Mouse (Mus musculus) midbrain, embryonic 15.5 days (tissue): ENCODE data around the gene Nsmce3. TPM values are rescaled to one million over a fixed set of nuclear protein-coding genes. Genes with fewer than 3 reads are reported as not detected.

Experiments
- ATAC-seq: fragments of 200-750 bp; cut with Nextera tagmentation; replicated peaks from 2 replicates; pipeline ENCODE4 v1.8.0; 2017; ENCODE audit warnings: moderate TSS enrichment
- H3K27ac ChIP-seq: fragments of 300-500 bp; sonication (generic); 2 replicates; pipeline ENCODE4 v1.5.1; 2015; ENCODE audit warnings: mild to moderate bottlenecking, inconsistent platforms
- H3K27me3 ChIP-seq: fragments of 300-500 bp; sonication (generic); replicated peaks from 2 replicates; pipeline ENCODE4 v1.6.1; 2015; ENCODE audit warnings: inconsistent platforms
- H3K36me3 ChIP-seq: fragments of 300-500 bp; sonication (generic); replicated peaks from 2 replicates; pipeline ENCODE4 v1.6.1; 2015; ENCODE audit warnings: inconsistent platforms
- H3K4me1 ChIP-seq: fragments of 300-500 bp; sonication (generic); 2 replicates; pipeline ENCODE4 v1.6.1; 2015; ENCODE audit warnings: inconsistent platforms
- H3K4me2 ChIP-seq: fragments of 300-500 bp; sonication (generic); 2 replicates; pipeline ENCODE4 v1.6.1; 2015; ENCODE audit warnings: inconsistent platforms, mild to moderate bottlenecking, moderate library complexity
- H3K4me3 ChIP-seq: fragments of 300-500 bp; sonication (generic); 2 replicates; pipeline ENCODE4 v1.5.1; 2015; ENCODE audit warnings: mild to moderate bottlenecking, inconsistent platforms
- H3K9ac ChIP-seq: fragments of 300-500 bp; sonication (generic); 2 replicates; pipeline ENCODE4 v1.6.1; 2015; ENCODE audit warnings: mild to moderate bottlenecking, inconsistent platforms
- H3K9me3 ChIP-seq: fragments of 300-500 bp; sonication (generic); 2 replicates; pipeline ENCODE4 v1.6.1; 2016; ENCODE audit warnings: inconsistent platforms
- WGBS: fragments of 180-500 bp; shearing (Covaris S2); methylation state at CpG from one replicate; pipeline ENCODE4 v1.1.7; 2015; ENCODE audit warnings: mixed read lengths; 5-methylcytosine and 5-hydroxymethylcytosine counted together
- polyA plus RNA-seq: library from polyadenylated mRNA; unstranded; fragments of >200 nt; fragmentation: Nextera tagmentation; extraction: Ambion mirVana; gene quantifications from 2 replicates; pipeline ENCODE4 v1.2.1, GENCODE M21; 2015

The Nsmce3 gene
- polyA plus RNA-seq, 1 experiment from 2014 or later = 10.5 TPM

GRCm38 (mm10) chr7:64889919-64890318 is 17.1 kb upstream of the Nsmce3 start:
- ATAC-seq = no peak
- H3K4me2 ChIP-seq = no peak overlapping the region
- 81% methylated on average over 9 of the region's 9 CpGs for WGBS

GRCm38 (mm10) chr7:64884187-64884862 is 11.5 kb upstream of the Nsmce3 start:
- WGBS = 61% methylated on average over 11 of the region's 11 CpGs
- Histone ChIP-seq H3K9ac (no peak overlapping the region), H3K36me3 (no peaks in the 10 kb centered on the region), H3K27ac (peak overlapping the region; percentile 27; the same call in 1 of the 2 replicates), H3K9me3 (no peaks in the 10 kb centered on the region), H3K4me2 (no peak overlapping the region), H3K4me3 (no peak overlapping the region), H3K4me1 (peaks cover 5% of the 10 kb centered on the region; the same call in 1 of the 2 replicates), H3K27me3 (no peaks in the 10 kb centered on the region)
- peak; percentile 30; the same call in 1 of the 2 replicates for ATAC-seq

More at GRCm38 (mm10) chr7:64889919-64890318, 17.1 kb upstream of the Nsmce3 start:
- Histone ChIP-seq H3K27ac (no peak overlapping the region), H3K36me3 (no peaks in the 10 kb centered on the region), H3K9me3 (no peaks in the 10 kb centered on the region), H3K4me3 (no peak overlapping the region), H3K4me1 (no peaks in the 10 kb centered on the region), H3K9ac (no peak overlapping the region), H3K27me3 (no peaks in the 10 kb centered on the region)

- ATAC-seq = no peak
- H3K4me2 ChIP-seq = no peak overlapping the region
- peaks cover 5% of the 10 kb centered on the region; the same call in 1 of the 2 replicates for H3K4me1 ChIP-seq
- no peak overlapping the region for H3K4me3 ChIP-seq
- no peaks in the 10 kb centered on the region for H3K27me3 ChIP-seq
- H3K36me3 ChIP-seq = no peaks in the 10 kb centered on the region
- no peak overlapping the region for H3K9ac ChIP-seq
- H3K9me3 ChIP-seq = no peaks in the 10 kb centered on the region
- no peak overlapping the region for H3K27ac ChIP-seq
- WGBS = 68% methylated on average over 6 of the region's 6 CpGs
Observed at GRCm38 (mm10) chr7:64882243-64882642, 9.4 kb upstream of the Nsmce3 start.

- WGBS = 83% methylated on average over 7 of the region's 7 CpGs
- ATAC-seq = no peak
- no peaks in the 10 kb centered on the region for H3K36me3 ChIP-seq
- no peak overlapping the region for H3K27ac ChIP-seq
- no peaks in the 10 kb centered on the region for H3K9me3 ChIP-seq
- no peak overlapping the region for H3K4me2 ChIP-seq
- peaks cover 5% of the 10 kb centered on the region; the same call in 1 of the 2 replicates for H3K4me1 ChIP-seq
- H3K27me3 ChIP-seq = no peaks in the 10 kb centered on the region
- H3K9ac ChIP-seq = no peak overlapping the region
- no peak overlapping the region for H3K4me3 ChIP-seq
Observed at GRCm38 (mm10) chr7:64881387-64881786, 8.6 kb upstream of the Nsmce3 start.

- no peak overlapping the region for H3K4me3 ChIP-seq
- no peak for ATAC-seq
- no peak overlapping the region for H3K27ac ChIP-seq
- H3K4me1 ChIP-seq = peaks cover 5% of the 10 kb centered on the region; the same call in 1 of the 2 replicates
- no peaks in the 10 kb centered on the region for H3K36me3 ChIP-seq
- H3K4me2 ChIP-seq = no peak overlapping the region
- H3K27me3 ChIP-seq = no peaks in the 10 kb centered on the region
- no peak overlapping the region for H3K9ac ChIP-seq
- 90% methylated on average over 5 of the region's 5 CpGs for WGBS
- H3K9me3 ChIP-seq = no peaks in the 10 kb centered on the region
Observed at GRCm38 (mm10) chr7:64880415-64880814, 7.6 kb upstream of the Nsmce3 start.

- no peak for ATAC-seq
- H3K4me1 ChIP-seq = peaks cover 15% of the 10 kb centered on the region
Observed at GRCm38 (mm10) chr7:64874941-64875340, 2.1 kb upstream of the Nsmce3 start.

GRCm38 (mm10) chr7:64873266-64873665 is 469 bp upstream of the Nsmce3 start:
- ATAC-seq = peak; percentile 0; the same call in 1 of the 2 replicates

More at GRCm38 (mm10) chr7:64874941-64875340, 2.1 kb upstream of the Nsmce3 start:
- Histone ChIP-seq H3K9me3 (no peaks in the 10 kb centered on the region), H3K4me3 (no peak overlapping the region), H3K4me2 (no peak overlapping the region), H3K9ac (no peak overlapping the region), H3K36me3 (no peaks in the 10 kb centered on the region), H3K27ac (no peak overlapping the region), H3K27me3 (no peaks in the 10 kb centered on the region)
- WGBS = 87% methylated on average over 4 of the region's 4 CpGs

GRCm38 (mm10) chr7:64871987-64872742 is 632 bp downstream of the Nsmce3 start:
- peaks cover 31% of the 10 kb centered on the region for H3K4me1 ChIP-seq
- H3K27ac ChIP-seq = peak overlapping the region; percentile 97
- peak; percentile 76; the same call in 1 of the 2 replicates for ATAC-seq
- H3K9ac ChIP-seq = peak overlapping the region; percentile 99
- WGBS = 1% methylated on average over 33 of the region's 33 CpGs
- peak overlapping the region; percentile 70 for H3K4me2 ChIP-seq
- no peaks in the 10 kb centered on the region for H3K27me3 ChIP-seq
- no peaks in the 10 kb centered on the region for H3K36me3 ChIP-seq
- H3K9me3 ChIP-seq = no peaks in the 10 kb centered on the region
- H3K4me3 ChIP-seq = peak overlapping the region; percentile 99

More at GRCm38 (mm10) chr7:64873266-64873665, 469 bp upstream of the Nsmce3 start:
- peak overlapping the region; percentile 70 for H3K4me2 ChIP-seq
- peak overlapping the region; percentile 97 for H3K27ac ChIP-seq
- H3K9ac ChIP-seq = peak overlapping the region; percentile 33; the same call in 1 of the 2 replicates
- no peaks in the 10 kb centered on the region for H3K36me3 ChIP-seq
- H3K27me3 ChIP-seq = no peaks in the 10 kb centered on the region
- peaks cover 31% of the 10 kb centered on the region for H3K4me1 ChIP-seq
- H3K4me3 ChIP-seq = peak overlapping the region; percentile 99
- WGBS = 34% methylated on average over 11 of the region's 11 CpGs
- no peaks in the 10 kb centered on the region for H3K9me3 ChIP-seq

- no peak overlapping the region for H3K9ac ChIP-seq
- no peaks in the 10 kb centered on the region for H3K9me3 ChIP-seq
- no peaks in the 10 kb centered on the region for H3K36me3 ChIP-seq
- H3K4me1 ChIP-seq = peaks cover 31% of the 10 kb centered on the region
- H3K4me3 ChIP-seq = no peak overlapping the region
- no peaks in the 10 kb centered on the region for H3K27me3 ChIP-seq
- 90% methylated on average over 6 of the region's 6 CpGs for WGBS
- H3K27ac ChIP-seq = no peak overlapping the region
- no peak for ATAC-seq
- 0 out of 2 replicates have a peak overlapping the region, but pooled peaks have one; percentile 70 for H3K4me2 ChIP-seq
Observed at GRCm38 (mm10) chr7:64869549-64870065, 3.2 kb downstream of the Nsmce3 start.

GRCm38 (mm10) chr7:64863538-64863937 is 9.3 kb downstream of the Nsmce3 start:
- H3K27ac ChIP-seq = no peak overlapping the region
- H3K4me3 ChIP-seq = no peak overlapping the region
- H3K9ac ChIP-seq = no peak overlapping the region
- no peaks in the 10 kb centered on the region for H3K27me3 ChIP-seq
- no peak overlapping the region for H3K4me2 ChIP-seq
- H3K9me3 ChIP-seq = no peaks in the 10 kb centered on the region
- no peaks in the 10 kb centered on the region for H3K36me3 ChIP-seq
- peaks cover 3% of the 10 kb centered on the region; the same call in 1 of the 2 replicates for H3K4me1 ChIP-seq
- 83% methylated on average over 3 of the region's 3 CpGs for WGBS
- no peak for ATAC-seq

GRCm38 (mm10) chr7:64862978-64863377 is 9.8 kb downstream of the Nsmce3 start:
- Histone ChIP-seq H3K27me3 (no peaks in the 10 kb centered on the region), H3K27ac (no peak overlapping the region), H3K36me3 (no peaks in the 10 kb centered on the region), H3K4me1 (no peaks in the 10 kb centered on the region), H3K4me2 (no peak overlapping the region), H3K9me3 (no peaks in the 10 kb centered on the region), H3K9ac (no peak overlapping the region), H3K4me3 (no peak overlapping the region)
- WGBS = 82% methylated on average over 3 of the region's 3 CpGs
- no peak for ATAC-seq

GRCm38 (mm10) chr7:64856526-64857082 is 16.2 kb downstream of the Nsmce3 start:
- Histone ChIP-seq H3K4me1 (no peaks in the 10 kb centered on the region), H3K9ac (no peak overlapping the region), H3K4me3 (no peak overlapping the region), H3K36me3 (no peaks in the 10 kb centered on the region), H3K4me2 (no peak overlapping the region), H3K27ac (no peak overlapping the region), H3K9me3 (no peaks in the 10 kb centered on the region), H3K27me3 (no peaks in the 10 kb centered on the region)
- 65% methylated on average over 12 of the region's 12 CpGs for WGBS
- ATAC-seq = no peak
